Mouse (Mus musculus) ES-CJ7 (cell line): ENCODE measurements around the gene Col4a3.

ENCODE experiments used
- DNase-seq: peaks from one replicate; pipeline ENCODE4 v3.0.0; 2011; ENCODE audit warnings: low read depth, low spot score

Gene Col4a3

DNA sequence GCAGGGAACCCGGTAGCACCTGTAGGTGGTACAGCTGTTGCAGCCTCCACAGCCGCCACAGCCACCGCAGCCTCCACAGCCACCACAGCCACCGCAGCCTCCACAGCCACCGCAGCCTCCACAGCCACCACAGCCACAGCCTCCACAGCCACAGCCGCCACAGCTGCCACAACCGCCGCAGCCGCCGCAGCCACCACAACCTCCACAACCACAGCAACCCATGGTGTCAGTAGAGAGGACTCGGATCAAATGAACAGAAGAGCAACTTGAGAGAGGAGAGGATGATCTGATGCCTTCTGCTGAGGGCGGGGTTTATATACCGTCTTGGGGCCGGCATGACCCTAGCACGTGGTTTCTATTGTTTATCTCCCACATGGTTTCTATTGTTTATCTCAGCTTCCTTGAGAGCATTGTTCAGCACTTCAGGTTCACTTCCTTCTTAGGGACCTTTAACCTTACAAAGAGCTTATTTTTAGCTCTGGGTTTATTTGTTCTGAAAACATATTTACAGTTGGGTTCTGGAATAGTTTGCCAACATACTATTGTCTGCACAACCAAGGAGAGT, 184.4 kb downstream of the Col4a3 start, which contains the start of gene Gm47791:
Gene Gm47791, minus strand, starts transcription at position 222 of the 565 bp plus-strand sequence.
- peak; percentile 49 for DNase-seq
